Mouse (Mus musculus) liver, postnatal 0 days (tissue): Measurements from ENCODE around the gene Golt1a. TPM values are rescaled to one million over a fixed set of nuclear protein-coding genes. Genes with fewer than 3 reads are reported as not detected.

Source experiments
- ATAC-seq: fragments of 200-750 bp; cut with Nextera tagmentation; 2 replicates; pipeline ENCODE4 v1.8.0; 2017; ENCODE audit warnings: mild to moderate bottlenecking, moderate library complexity
- DNase-seq: peaks from one replicate; pipeline ENCODE4 v3.0.0-alpha.2; 2016
- H3K27ac ChIP-seq: fragments of 300-500 bp; sonication (generic); 2 replicates; pipeline ENCODE4 v1.5.1; 2014; ENCODE audit warnings: antibody characterized with exemption, moderate library complexity, mild to moderate bottlenecking, low read depth
- H3K27me3 ChIP-seq: fragments of 300-500 bp; sonication (generic); 2 replicates; pipeline ENCODE4 v1.6.1; 2014; ENCODE audit warnings: low read length, control low read depth, mixed read lengths; ENCODE audit not compliant: insufficient read depth
- H3K36me3 ChIP-seq: fragments of 300-500 bp; sonication (generic); replicated peaks from 2 replicates; pipeline ENCODE4 v1.6.1; 2014; ENCODE audit warnings: mild to moderate bottlenecking, control low read depth, low read length, moderate library complexity, mixed read lengths; ENCODE audit not compliant: insufficient read depth
- H3K4me1 ChIP-seq: fragments of 300-500 bp; sonication (generic); 2 replicates; pipeline ENCODE4 v1.6.1; 2014; ENCODE audit warnings: antibody characterized with exemption, mild to moderate bottlenecking, control low read depth; ENCODE audit not compliant: insufficient read depth
- H3K4me2 ChIP-seq: fragments of 300-500 bp; sonication (generic); 2 replicates; pipeline ENCODE4 v1.6.1; 2014; ENCODE audit warnings: low read depth, mild to moderate bottlenecking, low read length, moderate library complexity, mixed read lengths
- H3K4me3 ChIP-seq: fragments of 300-500 bp; sonication (generic); 2 replicates; pipeline ENCODE4 v1.5.1; 2014; ENCODE audit warnings: low read depth, low read length
- H3K9ac ChIP-seq: fragments of 300-500 bp; sonication (generic); replicated peaks from 2 replicates; pipeline ENCODE4 v1.6.1; 2014; ENCODE audit warnings: mild to moderate bottlenecking, moderate library complexity
- H3K9me3 ChIP-seq: fragments of 300-500 bp; sonication (generic); 2 replicates; pipeline ENCODE4 v1.6.1; 2016; ENCODE audit warnings: mild to moderate bottlenecking, control low read depth, low read length, mixed read lengths
- CTCF ChIP-seq: sonication (generic); IDR thresholded peaks from 2 replicates; pipeline ENCODE4 v1.5.1; 2016; ENCODE audit warnings: antibody characterized with exemption, low read depth
- EP300 ChIP-seq: IDR thresholded peaks from 2 replicates; pipeline ENCODE4 v1.6.1; 2016; ENCODE audit warnings: antibody characterized with exemption, low read depth, mild to moderate bottlenecking
- WGBS: fragments of 180-500 bp; shearing (Covaris S2); extraction: QIAGEN DNeasy Blood & Tissue Kit; methylation state at CpG from one replicate; pipeline ENCODE4 v1.1.7; 2014; ENCODE audit not compliant: insufficient replicate concordance; 5-methylcytosine and 5-hydroxymethylcytosine counted together
- polyA plus RNA-seq: library from polyadenylated mRNA; unstranded; fragments of >200 nt; fragmentation: Nextera tagmentation; extraction: Ambion mirVana; gene quantifications from 2 replicates; pipeline ENCODE4 v1.2.1, GENCODE M21; 2015

Golt1a gene
- polyA plus RNA-seq, 1 experiment from 2014 or later = 30.8 TPM

GRCm38 (mm10) chr1:133355469-133355868 is 45.9 kb downstream of the Golt1a start:
- Histone ChIP-seq H3K27me3 (no peaks in the 10 kb centered on the region), H3K9ac (no peak overlapping the region), H3K27ac (no peak overlapping the region), H3K36me3 (no peaks in the 10 kb centered on the region), H3K4me3 (no peak overlapping the region), H3K9me3 (no peaks in the 10 kb centered on the region), H3K4me2 (no peak overlapping the region), H3K4me1 (no peaks in the 10 kb centered on the region)
- no peak for TF ChIP-seq CTCF
- TF ChIP-seq EP300 = no peak
- 59% methylated on average over 5 of the region's 5 CpGs for WGBS
- DNase-seq (no peak), ATAC-seq (no peak)

DNA sequence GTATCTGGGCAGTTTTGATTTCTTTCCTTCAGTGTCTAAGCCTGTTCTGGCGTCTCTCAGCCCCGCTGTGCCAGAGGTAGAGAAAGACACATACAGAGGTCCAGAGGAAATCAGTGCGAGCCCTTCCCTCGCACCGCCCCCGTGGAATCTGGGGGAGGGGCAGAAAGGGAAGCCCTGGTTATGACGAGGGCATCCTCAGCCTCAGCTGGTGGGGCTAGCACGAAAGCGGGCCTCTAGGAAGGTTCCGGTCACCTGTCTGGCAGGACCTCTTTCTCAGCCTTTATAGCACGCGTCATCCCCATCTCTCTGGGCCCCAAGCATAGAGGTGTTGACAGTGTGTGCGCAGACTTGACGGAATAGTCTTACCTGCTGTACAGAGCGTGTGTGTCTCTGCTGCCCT is 46.3 kb downstream of the Golt1a start:
- DNase-seq = no peak
- H3K27me3 ChIP-seq = no peaks in the 10 kb centered on the region
- H3K4me1 ChIP-seq = no peaks in the 10 kb centered on the region
- no peak overlapping the region for H3K4me3 ChIP-seq
- 56% methylated on average over 15 of the region's 15 CpGs for WGBS
- ATAC-seq = peak; percentile 6; the same call in 1 of the 2 replicates
- H3K36me3 ChIP-seq = no peaks in the 10 kb centered on the region
- H3K9ac ChIP-seq = no peak overlapping the region
- no peak overlapping the region for H3K4me2 ChIP-seq
- H3K27ac ChIP-seq = no peak overlapping the region
- no peaks in the 10 kb centered on the region for H3K9me3 ChIP-seq
- TF ChIP-seq EP300 (no peak), CTCF (no peak)

DNA sequence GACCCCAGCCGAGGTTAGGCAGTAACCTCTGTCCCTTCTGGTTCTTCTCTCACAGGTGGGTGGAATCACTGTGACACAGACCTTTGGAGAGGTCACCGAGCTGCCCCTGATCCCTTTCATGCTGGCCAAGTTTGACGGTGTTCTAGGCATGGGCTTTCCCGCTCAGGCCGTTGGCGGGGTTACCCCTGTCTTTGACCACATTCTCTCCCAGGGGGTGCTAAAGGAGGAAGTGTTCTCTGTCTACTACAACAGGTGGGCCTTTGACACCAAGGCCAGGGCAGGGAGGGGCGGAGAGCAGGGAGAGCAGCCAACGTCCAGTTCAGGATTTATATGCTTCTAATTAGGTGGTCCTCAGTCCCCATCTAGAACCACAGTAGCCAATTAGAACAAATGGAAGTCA is 46.7 kb downstream of the Golt1a start:
- peak; percentile 22 for ATAC-seq
- Histone ChIP-seq H3K9me3 (no peaks in the 10 kb centered on the region), H3K36me3 (no peaks in the 10 kb centered on the region), H3K4me1 (no peaks in the 10 kb centered on the region), H3K4me3 (no peak overlapping the region), H3K4me2 (no peak overlapping the region), H3K27ac (no peak overlapping the region), H3K27me3 (no peaks in the 10 kb centered on the region), H3K9ac (no peak overlapping the region)
- 45% methylated on average over 8 of the region's 8 CpGs for WGBS
- DNase-seq = no peak
- TF ChIP-seq EP300 (no peak), CTCF (no peak)

GRCm38 (mm10) chr1:133361006-133361405 is 51.4 kb downstream of the Golt1a start:
- Histone ChIP-seq H3K9me3 (no peaks in the 10 kb centered on the region), H3K4me3 (no peak overlapping the region), H3K4me2 (no peak overlapping the region), H3K4me1 (peaks cover 10% of the 10 kb centered on the region), H3K27me3 (peaks cover 20% of the 10 kb centered on the region; the same call in 1 of the 2 replicates), H3K27ac (peak overlapping the region; percentile 94), H3K36me3 (no peaks in the 10 kb centered on the region), H3K9ac (no peak overlapping the region)
- TF ChIP-seq CTCF (peak; percentile 15; the same call in 1 of the 2 replicates), EP300 (no peak)
- ATAC-seq (no peak), DNase-seq (no peak)
- WGBS = 77% methylated on average over 6 of the region's 6 CpGs

- no peak overlapping the region for H3K4me3 ChIP-seq
- no peak for TF ChIP-seq CTCF
- TF ChIP-seq EP300 = peak; percentile 68; the same call in 1 of the 2 replicates
- peak overlapping the region; percentile 9; the same call in 1 of the 2 replicates for H3K9ac ChIP-seq
- H3K9me3 ChIP-seq = no peaks in the 10 kb centered on the region
- ATAC-seq (peak; percentile 72), DNase-seq (no peak)
- 58% methylated on average over 5 of the region's 5 CpGs for WGBS
- H3K27me3 ChIP-seq = peaks cover 20% of the 10 kb centered on the region; the same call in 1 of the 2 replicates
- H3K4me2 ChIP-seq = no peak overlapping the region
- peak overlapping the region; percentile 94 for H3K27ac ChIP-seq
- no peaks in the 10 kb centered on the region for H3K36me3 ChIP-seq
- H3K4me1 ChIP-seq = peaks cover 13% of the 10 kb centered on the region
Observed at GRCm38 (mm10) chr1:133362103-133362502, 52.5 kb downstream of the Golt1a start.

DNA sequence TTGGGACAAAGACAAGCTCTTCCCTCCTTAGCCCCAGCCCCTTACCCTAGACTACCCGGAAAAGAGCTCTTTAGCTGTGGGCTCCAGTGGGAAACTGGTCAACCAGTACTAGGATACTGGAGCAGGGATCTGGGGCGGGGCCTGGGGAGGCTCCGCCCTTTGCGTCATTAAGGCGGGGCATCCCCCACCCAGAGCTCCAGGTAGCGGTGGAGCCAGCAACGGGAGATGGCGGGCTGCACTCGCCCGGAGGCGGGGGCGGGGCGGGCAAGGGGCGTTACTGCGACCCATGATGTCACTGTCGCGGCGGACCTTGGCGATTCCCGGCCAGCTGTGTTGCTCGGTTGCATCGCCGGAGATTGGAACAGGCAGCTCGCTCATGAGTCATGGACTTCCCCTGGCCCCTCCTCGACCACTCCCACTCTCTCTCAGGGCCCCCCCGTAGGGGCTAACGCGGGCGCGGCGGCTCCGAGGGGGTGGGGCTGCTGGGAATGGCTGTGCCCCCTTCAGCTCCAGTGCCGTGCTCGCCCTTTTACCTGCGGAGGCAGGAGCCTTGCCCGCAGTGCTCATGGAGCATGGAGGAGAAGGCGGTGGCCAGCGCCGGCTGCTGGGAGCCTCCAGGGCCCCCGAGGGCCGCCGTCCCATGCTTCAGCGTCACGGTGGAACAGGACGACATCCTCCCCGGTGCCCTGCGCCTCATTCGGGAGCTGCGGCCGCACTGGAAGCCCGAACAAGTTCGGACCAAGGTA is 53.8 kb downstream of the Golt1a start, which contains the start of gene Etnk2:
Gene Etnk2 (plus strand): TSS at position 297 of the 746 bp plus-strand sequence.
- WGBS = 3% methylated on average over 52 of the region's 52 CpGs
- peak within 1 kb of the TSS; percentile 76 for H3K4me2 ChIP-seq
- ATAC-seq (peak; percentile 77), DNase-seq (peak; percentile 91)
- H3K27ac ChIP-seq = peak within 1 kb of the TSS; percentile 94
- H3K9ac ChIP-seq = peak within 1 kb of the TSS; percentile 67
- peaks cover 22% of the 10 kb centered on the region for H3K4me1 ChIP-seq
- TF ChIP-seq EP300 (no peak), CTCF (no peak)
- no peaks in the 10 kb centered on the region for H3K9me3 ChIP-seq
- peak within 1 kb of the TSS; percentile 58 for H3K4me3 ChIP-seq
- H3K36me3 ChIP-seq = no peaks in the 10 kb centered on the region
- peaks cover 20% of the 10 kb centered on the region; the same call in 1 of the 2 replicates for H3K27me3 ChIP-seq
